Mouse (Mus musculus) heart, adult 9 months (tissue): ENCODE measurements around the gene AC109138.7.

Experiments
- DNase-seq, 2 experiments: peaks; one replicate each; pipeline ENCODE4 v3.0.0; 2022; ENCODE audit warnings: low spot score in 2 of 2

AC109138.7 gene

DNA sequence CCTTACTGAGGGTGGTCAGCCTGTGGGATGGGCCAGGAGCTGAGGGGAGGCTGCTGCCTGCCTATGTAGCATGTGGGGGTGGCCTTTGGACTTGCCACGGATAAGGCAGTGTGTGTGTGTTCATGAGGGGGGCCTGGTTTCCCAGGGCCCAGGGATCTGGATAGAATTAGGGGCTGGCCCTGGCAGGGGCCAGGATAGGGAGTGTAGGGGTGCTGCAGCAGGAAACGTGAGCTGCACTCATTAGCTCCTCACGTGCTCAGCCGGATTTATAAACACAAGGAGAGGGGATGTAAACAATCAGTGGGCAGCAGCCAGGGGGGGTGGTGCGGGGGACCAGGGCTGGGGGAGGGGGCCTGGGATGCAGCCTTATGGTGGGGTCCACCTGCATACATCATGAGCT lies 3.0 kb downstream of the AC109138.7 start:
- no peak for DNase-seq

- DNase-seq, result no peak
Measured at GRCm38 (mm10) chr19:4217855-4218254, 3.7 kb downstream of the AC109138.7 start.

GRCm38 (mm10) chr19:4218293-4218692 lies 4.1 kb downstream of the AC109138.7 start:
- DNase-seq, result no peak

DNA sequence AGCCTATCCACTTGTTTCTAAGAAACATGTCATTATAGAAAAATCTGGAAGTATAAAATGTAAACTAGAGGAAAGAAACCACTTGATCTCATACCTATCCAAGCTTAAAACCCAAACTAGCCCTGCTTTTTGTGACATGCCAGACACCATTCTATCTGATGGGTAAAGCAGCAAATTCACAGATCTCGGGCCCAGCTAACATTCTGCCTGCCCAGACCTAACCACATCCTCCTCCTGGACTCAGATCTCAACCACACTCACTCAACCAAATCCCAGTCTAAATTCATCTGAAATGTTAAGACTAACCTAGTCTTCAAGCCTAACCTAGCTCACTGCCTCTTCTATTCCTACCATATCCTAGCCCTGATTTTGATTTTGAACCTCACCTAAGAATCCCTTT lies 4.6 kb downstream of the AC109138.7 start:
- no peak for DNase-seq

DNA sequence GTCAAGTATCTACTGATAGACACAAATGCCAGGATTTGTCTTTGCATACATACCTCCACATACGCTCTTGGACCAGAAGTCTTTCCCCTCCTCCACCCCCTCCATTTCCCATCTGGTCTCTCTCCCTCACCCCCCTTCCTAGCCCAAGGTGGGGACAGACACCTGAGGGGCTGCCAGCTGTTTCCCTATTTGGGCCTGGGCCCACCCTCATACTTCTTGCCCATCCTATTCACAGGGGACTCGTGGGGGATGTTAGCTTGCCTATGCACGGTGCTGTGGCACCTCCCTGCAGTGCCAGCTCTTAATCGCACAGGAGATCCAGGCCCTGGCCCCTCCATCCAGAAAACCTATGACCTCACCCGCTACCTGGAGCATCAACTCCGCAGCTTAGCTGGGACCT lies 5.8 kb downstream of the AC109138.7 start:
- DNase-seq, result no peak

- no peak for DNase-seq
Measured at GRCm38 (mm10) chr19:4220416-4220815, 6.3 kb downstream of the AC109138.7 start.

GRCm38 (mm10) chr19:4220957-4221743 lies 7.0 kb downstream of the AC109138.7 start:
- DNase-seq, result peak in 1 of 2 experiments; percentile 28

GRCm38 (mm10) chr19:4222165-4222564 lies 8.0 kb downstream of the AC109138.7 start:
- DNase-seq, result no peak

- no peak for DNase-seq
Measured at GRCm38 (mm10) chr19:4226779-4227178, 12.6 kb downstream of the AC109138.7 start.

DNA sequence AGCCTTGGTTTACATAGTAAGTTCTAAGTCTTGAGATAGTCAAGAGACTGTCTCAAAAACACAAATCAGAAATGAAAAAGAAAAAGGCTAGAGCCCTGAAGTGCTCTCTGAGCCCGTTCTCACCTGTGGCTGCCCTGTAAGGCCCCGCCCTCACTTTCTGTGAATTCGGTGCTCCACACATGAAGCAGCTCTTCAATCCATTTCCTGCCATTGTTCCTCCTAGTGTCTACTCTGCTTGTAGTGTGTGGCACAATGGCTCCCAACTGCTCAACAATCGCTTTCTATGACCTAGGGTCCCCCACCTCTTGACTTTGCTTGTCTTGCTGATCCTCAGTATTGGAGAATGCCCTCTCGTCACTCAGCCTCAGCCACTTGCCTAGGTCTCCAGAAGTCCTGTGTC lies 13.3 kb downstream of the AC109138.7 start:
- DNase-seq, result no peak

DNA sequence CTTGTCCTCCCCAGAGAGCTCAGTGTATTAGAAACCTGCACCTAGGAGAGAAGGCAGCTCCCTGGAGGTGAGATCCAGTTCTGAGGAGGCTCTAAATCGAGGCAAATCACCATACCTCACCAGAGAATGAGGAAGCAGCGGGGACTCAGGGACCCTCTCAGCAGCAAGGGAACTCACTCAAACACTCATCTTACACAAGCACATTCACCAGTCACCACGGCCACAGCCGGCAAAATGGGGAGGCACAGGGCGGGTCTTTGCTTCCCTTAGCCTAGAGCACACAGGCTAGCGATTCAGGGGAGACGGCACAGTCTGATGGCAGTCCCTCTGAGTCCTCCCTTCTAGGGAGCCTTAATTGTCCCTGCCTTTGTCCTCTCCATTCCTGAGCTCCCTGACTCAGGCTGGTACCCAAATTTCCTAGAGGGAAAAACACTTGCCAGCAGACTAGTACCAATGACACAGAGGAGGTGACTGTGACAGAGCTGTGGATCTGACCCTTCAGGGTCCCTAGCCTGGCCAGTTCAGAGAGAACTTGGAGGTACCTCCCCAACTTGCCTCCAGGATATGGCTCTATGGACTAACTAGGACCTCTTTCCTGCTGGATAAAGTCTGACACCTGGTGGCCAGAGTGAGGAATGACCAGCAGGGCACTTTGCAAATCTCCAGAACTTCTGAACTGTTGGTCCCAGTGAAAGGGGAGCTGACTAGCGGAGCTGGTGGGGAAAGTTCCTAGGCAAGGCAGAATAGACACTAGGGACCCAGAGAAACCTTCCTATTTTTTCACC lies 13.9 kb downstream of the AC109138.7 start:
- DNase-seq, result peak; percentile 66 to 83

- no peak for DNase-seq
Measured at GRCm38 (mm10) chr19:4228891-4229290, 14.7 kb downstream of the AC109138.7 start.

DNA sequence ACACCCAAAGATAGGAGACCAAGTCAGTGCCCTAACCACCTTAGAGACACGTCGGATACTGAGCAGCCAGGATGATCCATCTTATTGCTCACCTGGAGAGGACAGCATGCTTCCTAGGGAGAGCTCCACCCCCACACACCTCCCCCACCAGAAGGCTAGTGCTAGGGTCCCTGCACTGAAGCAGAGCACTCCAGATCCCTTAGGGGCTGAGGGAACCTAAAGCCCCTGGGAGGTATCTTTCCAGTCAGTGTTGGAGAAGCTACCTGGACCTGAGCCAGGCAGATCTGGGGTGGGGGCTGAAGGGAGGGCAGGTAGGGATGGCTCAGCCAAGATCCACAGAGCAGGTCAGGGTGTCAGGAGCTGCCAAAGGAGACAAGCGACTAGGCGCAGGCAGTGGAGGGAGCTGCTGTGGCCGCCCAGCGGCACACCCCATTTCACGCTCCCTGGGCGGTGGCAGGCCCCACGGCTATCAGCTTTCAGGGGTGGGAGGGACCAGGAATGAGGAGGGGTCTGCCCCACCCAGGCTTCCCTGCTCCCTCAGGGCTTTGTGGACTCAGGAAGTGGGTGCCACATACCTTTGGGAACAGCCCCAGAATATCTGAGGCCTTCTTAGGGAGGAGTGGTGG lies 15.4 kb downstream of the AC109138.7 start:
- DNase-seq, result no peak

GRCm38 (mm10) chr19:4230415-4230814 lies 16.3 kb downstream of the AC109138.7 start:
- peak; percentile 31 to 45 for DNase-seq

DNA sequence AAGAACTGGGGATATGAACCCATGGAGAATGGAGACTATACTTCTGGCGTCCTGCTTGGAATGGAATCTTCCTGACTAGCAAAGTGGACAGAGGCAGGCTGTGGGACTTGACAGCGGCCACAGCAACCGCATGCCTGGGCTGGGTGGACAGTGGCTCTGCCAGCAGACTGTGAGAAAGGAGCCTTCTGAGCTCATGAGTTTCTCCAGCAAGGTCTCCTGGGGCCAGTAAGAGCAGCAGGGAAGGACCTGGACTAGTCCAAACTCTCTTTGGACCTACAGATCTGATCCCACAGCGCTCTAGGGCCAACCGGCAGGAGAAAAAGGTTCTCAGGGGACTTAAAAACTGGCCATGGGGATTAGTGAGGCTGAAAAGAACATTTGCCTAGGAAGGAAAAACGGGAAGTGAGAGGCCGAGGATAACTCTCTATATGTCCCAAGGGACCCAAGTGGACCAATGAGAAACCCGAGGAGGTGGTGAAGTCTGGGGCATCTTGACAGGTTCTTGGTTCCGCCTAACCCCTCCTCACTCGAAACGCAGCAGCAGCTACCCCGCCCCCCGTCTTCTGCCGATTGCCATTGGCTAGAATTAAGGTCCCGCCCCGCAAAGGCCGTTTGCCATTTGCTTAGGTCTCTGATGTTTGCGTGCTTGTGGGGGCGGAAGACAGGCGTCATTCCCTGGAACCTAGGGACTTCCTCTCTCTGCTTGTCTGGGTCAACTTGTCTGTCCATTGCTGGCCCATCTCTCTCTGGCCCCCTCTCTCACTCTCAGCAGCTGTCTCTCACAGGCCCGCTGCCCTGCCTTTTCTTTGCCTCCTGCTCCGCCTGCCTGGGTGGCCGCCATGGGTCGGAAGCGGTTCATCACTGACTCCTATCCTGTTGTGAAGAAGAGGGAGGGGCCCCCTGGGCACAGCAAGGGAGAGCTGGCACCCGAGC lies 17.4 kb downstream of the AC109138.7 start, which contains the start of gene Pold4:
Gene Pold4 (plus strand): TSS at position 647 of the 933 bp plus-strand sequence.
- peak; percentile 98 to 99 for DNase-seq

- no peak for DNase-seq
Measured at GRCm38 (mm10) chr19:4232186-4232572, 18.0 kb downstream of the AC109138.7 start.

DNA sequence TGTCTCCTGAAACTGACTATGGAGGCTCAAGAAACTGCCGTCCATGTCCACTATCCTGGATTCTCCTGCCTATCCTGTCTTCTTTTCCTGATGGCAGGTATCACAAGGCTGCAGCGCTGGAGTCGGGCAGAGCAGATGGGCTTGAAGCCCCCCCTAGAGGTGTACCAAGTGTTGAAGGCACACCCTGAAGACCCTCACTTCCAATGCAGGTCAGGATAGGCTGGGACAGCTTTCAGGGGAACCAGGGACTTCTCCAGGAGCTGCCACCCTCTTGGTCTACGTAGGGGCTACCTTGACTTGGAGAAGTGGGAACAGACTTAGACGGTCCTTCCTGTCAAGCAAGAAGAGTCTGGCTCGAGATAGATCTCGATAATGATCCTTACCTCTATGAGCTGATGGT lies 18.5 kb downstream of the AC109138.7 start:
- DNase-seq, result no peak

- no peak for DNase-seq
Measured at GRCm38 (mm10) chr19:4234548-4234947, 20.4 kb downstream of the AC109138.7 start.

- no peak for DNase-seq
Measured at GRCm38 (mm10) chr19:4240247-4240668, 26.1 kb downstream of the AC109138.7 start.

DNA sequence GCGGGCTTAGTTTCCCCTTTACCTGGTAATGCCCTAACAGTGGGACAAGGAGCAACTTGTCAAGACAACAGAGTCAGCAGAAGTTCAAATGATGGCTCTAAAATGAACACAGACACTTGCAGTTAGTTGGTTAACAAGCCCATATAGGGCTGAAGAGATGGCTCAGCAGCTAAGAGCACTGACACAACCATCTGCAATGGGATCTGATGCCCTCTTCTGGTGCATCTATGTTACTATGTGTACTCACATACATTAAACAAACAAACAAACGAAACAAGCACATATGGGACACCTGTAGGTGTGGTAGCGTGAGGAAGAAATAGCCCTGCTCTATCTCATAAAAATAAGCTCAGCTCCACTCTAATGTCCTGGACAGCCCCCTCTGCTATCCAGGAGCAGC lies 28.3 kb downstream of the AC109138.7 start:
- DNase-seq, result no peak

DNA sequence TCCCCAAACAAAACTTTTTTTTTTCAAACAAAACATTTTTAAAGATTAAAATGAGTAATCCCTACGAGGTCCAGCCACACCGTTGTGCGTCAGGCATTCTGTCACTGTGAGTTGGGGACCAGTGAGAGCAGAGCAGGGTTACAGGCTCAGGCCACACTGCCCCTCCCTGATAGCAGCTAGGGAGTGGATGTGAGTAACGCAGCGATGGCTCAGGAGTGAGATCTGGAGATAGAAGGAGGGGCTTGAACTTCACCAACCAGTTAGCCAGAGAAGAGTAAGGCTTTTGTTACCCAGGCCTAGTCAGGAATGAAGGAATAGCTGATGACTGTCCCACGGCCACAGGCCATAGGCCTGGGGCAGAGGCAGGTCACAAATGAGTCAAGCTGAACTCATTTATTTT lies 30.6 kb downstream of the AC109138.7 start:
- no peak for DNase-seq
